Mouse (Mus musculus): ENCODE data around the gene Wwox. TPM values are rescaled to one million over a fixed set of nuclear protein-coding genes. Genes with fewer than 3 reads are reported as not detected.

Gene Wwox
- polyA plus RNA-seq, 1 experiment from 2014 or later: 8.9 TPM

- Histone ChIP-seq H3K9me3 (replicated peaks; ENCODE audit: control insufficient read depth, low read length) (no peaks in the 10 kb centered on the region), H3K4me2 (ENCODE audit: low read length) (no peak overlapping the region), H3K4me3 (ENCODE audit: low read depth, low read length) (no peak overlapping the region), H3K27ac (ENCODE audit: low read depth, low read length) (no peak overlapping the region), H3K4me1 (ENCODE audit: control insufficient read depth, insufficient read depth, low read length) (peaks cover 11% of the 10 kb centered on the region), H3K9ac (ENCODE audit: low read length) (no peak overlapping the region), H3K36me3 (ENCODE audit: control insufficient read depth, insufficient read depth, low read length) (no peaks in the 10 kb centered on the region), H3K27me3 (replicated peaks; ENCODE audit: control insufficient read depth, insufficient read depth, low read length) (peaks cover 3% of the 10 kb centered on the region; the same call in 1 of the 2 replicates)
- DNase-seq (ENCODE audit: low spot score): no peak
- no peak for ATAC-seq
- 92% methylated on average over 9 of the region's 9 CpGs for WGBS
These were observed 337.2 kb downstream of the Wwox start for GRCm38 (mm10) chr8:114776696-114777095.

- no peak overlapping the region for H3K9ac ChIP-seq (ENCODE audit: low read length)
- no peak for ATAC-seq
- H3K27ac ChIP-seq (ENCODE audit: low read depth, low read length): no peak overlapping the region
- WGBS: 59% methylated on average over 10 of the region's 10 CpGs
- no peaks in the 10 kb centered on the region for H3K9me3 ChIP-seq (replicated peaks; ENCODE audit: control insufficient read depth, low read length)
- peaks cover 9% of the 10 kb centered on the region for H3K4me1 ChIP-seq (ENCODE audit: control insufficient read depth, insufficient read depth, low read length)
- H3K27me3 ChIP-seq (replicated peaks; ENCODE audit: control insufficient read depth, insufficient read depth, low read length): peaks cover 3% of the 10 kb centered on the region; the same call in 1 of the 2 replicates
- no peak for DNase-seq (ENCODE audit: low spot score)
- H3K36me3 ChIP-seq (ENCODE audit: control insufficient read depth, insufficient read depth, low read length): no peaks in the 10 kb centered on the region
- no peak overlapping the region for H3K4me2 ChIP-seq (ENCODE audit: low read length)
- H3K4me3 ChIP-seq (ENCODE audit: low read depth, low read length): no peak overlapping the region
These were observed 338.0 kb downstream of the Wwox start for GRCm38 (mm10) chr8:114777271-114777980.

GRCm38 (mm10) chr8:114779002-114779401 is 339.5 kb downstream of the Wwox start:
- no peak overlapping the region for H3K9ac ChIP-seq (ENCODE audit: low read length)
- H3K27ac ChIP-seq (ENCODE audit: low read depth, low read length): no peak overlapping the region
- no peak overlapping the region for H3K4me3 ChIP-seq (ENCODE audit: low read depth, low read length)
- H3K9me3 ChIP-seq (replicated peaks; ENCODE audit: control insufficient read depth, low read length): no peaks in the 10 kb centered on the region
- WGBS: 90% methylated on average over 9 of the region's 9 CpGs
- ATAC-seq (no peak), DNase-seq (ENCODE audit: low spot score) (no peak)
- H3K27me3 ChIP-seq (replicated peaks; ENCODE audit: control insufficient read depth, insufficient read depth, low read length): peaks cover 3% of the 10 kb centered on the region; the same call in 1 of the 2 replicates
- peaks cover 2% of the 10 kb centered on the region; the same call in 1 of the 2 replicates for H3K4me1 ChIP-seq (ENCODE audit: control insufficient read depth, insufficient read depth, low read length)
- no peak overlapping the region for H3K4me2 ChIP-seq (ENCODE audit: low read length)
- no peaks in the 10 kb centered on the region for H3K36me3 ChIP-seq (ENCODE audit: control insufficient read depth, insufficient read depth, low read length)

GRCm38 (mm10) chr8:114783321-114783720 is 343.9 kb downstream of the Wwox start:
- no peak overlapping the region for H3K4me2 ChIP-seq (ENCODE audit: low read length)
- H3K4me3 ChIP-seq (ENCODE audit: low read depth, low read length): no peak overlapping the region
- WGBS: 85% methylated on average over 8 of the region's 8 CpGs
- no peaks in the 10 kb centered on the region for H3K4me1 ChIP-seq (ENCODE audit: control insufficient read depth, insufficient read depth, low read length)
- no peaks in the 10 kb centered on the region for H3K27me3 ChIP-seq (replicated peaks; ENCODE audit: control insufficient read depth, insufficient read depth, low read length)
- no peaks in the 10 kb centered on the region for H3K9me3 ChIP-seq (replicated peaks; ENCODE audit: control insufficient read depth, low read length)
- H3K9ac ChIP-seq (ENCODE audit: low read length): no peak overlapping the region
- no peak for ATAC-seq
- H3K27ac ChIP-seq (ENCODE audit: low read depth, low read length): no peak overlapping the region
- no peaks in the 10 kb centered on the region for H3K36me3 ChIP-seq (ENCODE audit: control insufficient read depth, insufficient read depth, low read length)
- DNase-seq (ENCODE audit: low spot score): no peak

- WGBS: 90% methylated on average over 11 of the region's 11 CpGs
- Histone ChIP-seq H3K36me3 (ENCODE audit: control insufficient read depth, insufficient read depth, low read length) (no peaks in the 10 kb centered on the region), H3K4me1 (ENCODE audit: control insufficient read depth, insufficient read depth, low read length) (no peaks in the 10 kb centered on the region), H3K4me3 (ENCODE audit: low read depth, low read length) (no peak overlapping the region), H3K27ac (ENCODE audit: low read depth, low read length) (no peak overlapping the region), H3K4me2 (ENCODE audit: low read length) (no peak overlapping the region), H3K9me3 (replicated peaks; ENCODE audit: control insufficient read depth, low read length) (no peaks in the 10 kb centered on the region), H3K27me3 (replicated peaks; ENCODE audit: control insufficient read depth, insufficient read depth, low read length) (no peaks in the 10 kb centered on the region), H3K9ac (ENCODE audit: low read length) (no peak overlapping the region)
- ATAC-seq (no peak), DNase-seq (ENCODE audit: low spot score) (no peak)
These were observed 346.4 kb downstream of the Wwox start for GRCm38 (mm10) chr8:114785834-114786233.

GRCm38 (mm10) chr8:114789616-114790015 is 350.2 kb downstream of the Wwox start:
- DNase-seq (ENCODE audit: low spot score) (no peak), ATAC-seq (no peak)
- H3K9ac ChIP-seq (ENCODE audit: low read length): no peak overlapping the region
- H3K27ac ChIP-seq (ENCODE audit: low read depth, low read length): no peak overlapping the region
- no peaks in the 10 kb centered on the region for H3K4me1 ChIP-seq (ENCODE audit: control insufficient read depth, insufficient read depth, low read length)
- H3K36me3 ChIP-seq (ENCODE audit: control insufficient read depth, insufficient read depth, low read length): no peaks in the 10 kb centered on the region
- H3K27me3 ChIP-seq (replicated peaks; ENCODE audit: control insufficient read depth, insufficient read depth, low read length): no peaks in the 10 kb centered on the region
- no peak overlapping the region for H3K4me2 ChIP-seq (ENCODE audit: low read length)
- H3K4me3 ChIP-seq (ENCODE audit: low read depth, low read length): no peak overlapping the region
- H3K9me3 ChIP-seq (replicated peaks; ENCODE audit: control insufficient read depth, low read length): no peaks in the 10 kb centered on the region
- 96% methylated on average over 7 of the region's 7 CpGs for WGBS

- no peaks in the 10 kb centered on the region for H3K9me3 ChIP-seq (replicated peaks; ENCODE audit: control insufficient read depth, low read length)
- H3K9ac ChIP-seq (ENCODE audit: low read length): no peak overlapping the region
- no peaks in the 10 kb centered on the region for H3K4me1 ChIP-seq (ENCODE audit: control insufficient read depth, insufficient read depth, low read length)
- no peak overlapping the region for H3K27ac ChIP-seq (ENCODE audit: low read depth, low read length)
- 87% methylated on average over 7 of the region's 7 CpGs for WGBS
- H3K4me2 ChIP-seq (ENCODE audit: low read length): no peak overlapping the region
- no peaks in the 10 kb centered on the region for H3K27me3 ChIP-seq (replicated peaks; ENCODE audit: control insufficient read depth, insufficient read depth, low read length)
- DNase-seq (ENCODE audit: low spot score) (no peak), ATAC-seq (no peak)
- no peak overlapping the region for H3K4me3 ChIP-seq (ENCODE audit: low read depth, low read length)
- H3K36me3 ChIP-seq (ENCODE audit: control insufficient read depth, insufficient read depth, low read length): no peaks in the 10 kb centered on the region
These were observed 351.3 kb downstream of the Wwox start for GRCm38 (mm10) chr8:114790754-114791153.

- no peak for ATAC-seq
- 87% methylated on average over 9 of the region's 9 CpGs for WGBS
These were observed 354.2 kb downstream of the Wwox start for GRCm38 (mm10) chr8:114793682-114794081.

GRCm38 (mm10) chr8:114801428-114802134 is 362.1 kb downstream of the Wwox start:
- no peaks in the 10 kb centered on the region for H3K9me3 ChIP-seq (replicated peaks; ENCODE audit: control insufficient read depth, low read length)
- 78% methylated on average over 7 of the region's 7 CpGs for WGBS
- no peak overlapping the region for H3K4me3 ChIP-seq (ENCODE audit: low read depth, low read length)
- ATAC-seq (no peak), DNase-seq (ENCODE audit: low spot score) (no peak)
- no peak overlapping the region for H3K27ac ChIP-seq (ENCODE audit: low read depth, low read length)
- H3K36me3 ChIP-seq (ENCODE audit: control insufficient read depth, insufficient read depth, low read length): no peaks in the 10 kb centered on the region
- no peaks in the 10 kb centered on the region for H3K27me3 ChIP-seq (replicated peaks; ENCODE audit: control insufficient read depth, insufficient read depth, low read length)
- peaks cover 6% of the 10 kb centered on the region for H3K4me1 ChIP-seq (ENCODE audit: control insufficient read depth, insufficient read depth, low read length)
- no peak overlapping the region for H3K9ac ChIP-seq (ENCODE audit: low read length)
- H3K4me2 ChIP-seq (ENCODE audit: low read length): no peak overlapping the region

More at GRCm38 (mm10) chr8:114793682-114794081, 354.2 kb downstream of the Wwox start:
- H3K9ac ChIP-seq (ENCODE audit: low read length): no peak overlapping the region
- H3K4me1 ChIP-seq (ENCODE audit: control insufficient read depth, insufficient read depth, low read length): no peaks in the 10 kb centered on the region
- no peaks in the 10 kb centered on the region for H3K9me3 ChIP-seq (replicated peaks; ENCODE audit: control insufficient read depth, low read length)
- H3K36me3 ChIP-seq (ENCODE audit: control insufficient read depth, insufficient read depth, low read length): no peaks in the 10 kb centered on the region
- no peak overlapping the region for H3K4me3 ChIP-seq (ENCODE audit: low read depth, low read length)
- no peak overlapping the region for H3K4me2 ChIP-seq (ENCODE audit: low read length)
- DNase-seq (ENCODE audit: low spot score): no peak
- H3K27ac ChIP-seq (ENCODE audit: low read depth, low read length): no peak overlapping the region
- H3K27me3 ChIP-seq (replicated peaks; ENCODE audit: control insufficient read depth, insufficient read depth, low read length): no peaks in the 10 kb centered on the region
